Mouse (Mus musculus): Measurements from ENCODE around the gene 1700021F07Rik. TPM values are rescaled to one million over a fixed set of nuclear protein-coding genes. Genes with fewer than 3 reads are reported as not detected.

1700021F07Rik gene
- polyA plus RNA-seq, 1 experiment, result not detected

DNA sequence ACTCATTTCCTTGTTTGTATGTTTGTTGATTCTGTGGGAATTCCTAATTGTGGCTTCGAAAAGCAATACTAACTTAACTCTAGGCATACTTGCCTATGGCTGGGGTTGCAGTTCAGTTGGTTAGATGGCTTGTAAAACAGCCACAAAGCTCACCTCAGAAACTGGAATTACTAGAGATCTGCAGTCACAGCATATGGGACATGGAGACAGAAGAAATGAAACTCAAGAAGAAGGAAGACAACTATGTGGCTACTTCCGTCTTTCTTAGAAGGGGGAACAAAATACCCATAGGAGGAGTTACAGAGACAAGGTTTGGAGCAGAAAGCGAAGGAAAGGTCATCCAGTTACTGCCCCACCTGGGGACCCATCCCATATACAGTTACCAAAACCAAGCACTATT, 6.1 kb downstream of the 1700021F07Rik start:
- DNase-seq, result no peak
- H3K27ac ChIP-seq (ENCODE audit: insufficient read depth, low read length), result no peak overlapping the region
- H3K4me3 ChIP-seq (replicated peaks; ENCODE audit: insufficient read depth, low read depth, low read length), result no peak overlapping the region
- no peak for TF ChIP-seq POLR2A (IDR thresholded peaks at IDR 0.05; ENCODE audit: borderline replicate concordance, insufficient read depth, low read length)
- no peak for TF ChIP-seq CTCF (IDR thresholded peaks at IDR 0.05; ENCODE audit: borderline replicate concordance, insufficient read depth, low read depth, low read length)
- 89% methylated on average over 3 of the region's 3 CpGs for WGBS
- H3K27me3 ChIP-seq (ENCODE audit: control insufficient read depth, insufficient read depth, low read length), result no peaks in the 10 kb centered on the region
- H3K4me1 ChIP-seq (ENCODE audit: control insufficient read depth, insufficient read depth, low read length), result peaks cover 11% of the 10 kb centered on the region

DNA sequence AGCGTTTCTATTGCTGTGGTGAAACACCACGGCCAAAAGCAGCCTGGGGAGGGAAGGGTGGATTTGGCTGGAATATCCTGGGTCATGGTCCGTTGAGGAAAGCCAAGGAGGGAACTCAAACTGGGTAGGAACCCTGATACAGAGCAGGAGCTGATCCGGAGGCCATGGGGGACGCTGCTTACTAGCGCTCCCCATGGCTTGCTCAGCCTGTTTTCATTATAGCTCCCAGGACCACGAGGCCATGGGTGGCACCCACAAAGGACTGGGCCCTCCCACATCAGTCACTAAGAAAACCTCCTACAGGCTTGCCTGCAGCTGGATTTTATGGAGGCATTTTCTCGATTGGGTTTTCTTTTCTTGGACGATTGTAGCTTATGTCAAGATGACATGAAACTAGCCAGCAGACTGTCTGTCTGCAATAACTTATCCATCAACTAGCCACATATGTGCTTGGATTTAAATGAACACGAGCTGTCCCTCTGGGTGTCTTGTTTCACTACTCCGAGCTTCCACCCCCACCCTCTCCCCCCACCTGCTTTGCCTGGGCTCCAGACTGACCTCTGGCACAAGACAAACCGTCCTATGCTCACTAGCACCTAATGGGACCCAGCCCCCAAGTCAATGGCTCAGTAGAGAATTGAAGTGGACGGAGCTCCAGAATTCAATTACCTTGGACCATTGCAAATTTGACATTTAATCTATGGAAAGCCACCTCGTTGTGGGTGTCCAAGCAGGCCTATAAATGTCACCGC, 10.5 kb downstream of the 1700021F07Rik start:
- H3K4me3 ChIP-seq (replicated peaks; ENCODE audit: insufficient read depth, low read depth, low read length), result no peak overlapping the region
- no peak overlapping the region for H3K27ac ChIP-seq (ENCODE audit: insufficient read depth, low read length)
- 83% methylated on average over 15 of the region's 15 CpGs for WGBS
- peaks cover 16% of the 10 kb centered on the region for H3K4me1 ChIP-seq (ENCODE audit: control insufficient read depth, insufficient read depth, low read length)
- H3K27me3 ChIP-seq (ENCODE audit: control insufficient read depth, insufficient read depth, low read length), result no peaks in the 10 kb centered on the region
- no peak for TF ChIP-seq CTCF (IDR thresholded peaks at IDR 0.05; ENCODE audit: borderline replicate concordance, insufficient read depth, low read depth, low read length)
- TF ChIP-seq POLR2A (IDR thresholded peaks at IDR 0.05; ENCODE audit: borderline replicate concordance, insufficient read depth, low read length), result no peak
- DNase-seq, result no peak

DNA sequence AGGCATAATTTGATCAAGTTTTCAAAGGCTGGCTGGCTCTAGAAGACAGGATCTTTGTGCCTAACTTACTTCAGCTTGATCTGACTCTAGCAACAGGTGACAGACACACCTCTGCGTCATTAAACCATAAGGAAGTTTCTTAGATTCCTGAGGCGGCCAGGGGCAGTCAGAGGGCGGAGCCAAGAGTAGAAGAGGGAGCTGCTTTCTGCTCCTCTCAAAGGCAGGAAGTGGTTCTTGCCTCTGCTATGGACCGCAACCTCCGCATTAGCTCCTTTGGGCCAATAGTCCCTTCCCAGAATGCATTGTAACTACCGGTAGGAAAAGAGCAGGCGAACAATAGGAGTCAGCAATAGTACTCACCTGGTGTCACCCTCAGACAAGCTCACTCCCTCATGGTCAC, 12.2 kb downstream of the 1700021F07Rik start:
- Histone ChIP-seq H3K27me3 (ENCODE audit: control insufficient read depth, insufficient read depth, low read length) (no peaks in the 10 kb centered on the region), H3K4me3 (replicated peaks; ENCODE audit: insufficient read depth, low read depth, low read length) (no peak overlapping the region), H3K4me1 (ENCODE audit: control insufficient read depth, insufficient read depth, low read length) (peaks cover 16% of the 10 kb centered on the region), H3K27ac (ENCODE audit: insufficient read depth, low read length) (no peak overlapping the region)
- DNase-seq, result no peak
- 90% methylated on average over 7 of the region's 7 CpGs for WGBS
- no peak for TF ChIP-seq POLR2A (IDR thresholded peaks at IDR 0.05; ENCODE audit: borderline replicate concordance, insufficient read depth, low read length)
- TF ChIP-seq CTCF (IDR thresholded peaks at IDR 0.05; ENCODE audit: borderline replicate concordance, insufficient read depth, low read depth, low read length), result no peak

DNA sequence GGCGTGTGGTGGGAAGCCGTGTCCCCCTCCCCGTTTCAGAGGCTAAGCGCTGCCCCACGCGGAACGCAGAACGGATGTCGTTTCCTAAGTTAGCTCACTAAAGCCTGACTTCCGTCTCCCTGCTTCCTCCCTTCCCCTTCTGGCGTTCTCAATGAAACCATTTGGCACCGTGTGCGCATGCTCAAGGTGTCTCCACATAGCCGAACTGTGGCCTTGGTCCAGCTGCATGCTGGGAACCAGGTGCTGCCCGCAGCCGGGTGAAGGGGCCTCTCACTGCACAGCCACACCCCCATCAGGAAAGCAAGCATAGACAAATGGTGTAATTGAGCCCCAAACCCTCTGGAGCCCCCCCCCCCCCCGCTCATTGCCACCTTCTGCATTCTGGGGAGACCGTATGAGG, 13.0 kb downstream of the 1700021F07Rik start:
- Histone ChIP-seq H3K4me3 (replicated peaks; ENCODE audit: insufficient read depth, low read depth, low read length) (peak overlapping the region; percentile 46), H3K4me1 (ENCODE audit: control insufficient read depth, insufficient read depth, low read length) (peaks cover 16% of the 10 kb centered on the region), H3K27me3 (ENCODE audit: control insufficient read depth, insufficient read depth, low read length) (no peaks in the 10 kb centered on the region), H3K27ac (ENCODE audit: insufficient read depth, low read length) (no peak overlapping the region)
- WGBS, result 18% methylated on average over 18 of the region's 18 CpGs
- TF ChIP-seq POLR2A (IDR thresholded peaks at IDR 0.05; ENCODE audit: borderline replicate concordance, insufficient read depth, low read length) (no peak), CTCF (IDR thresholded peaks at IDR 0.05; ENCODE audit: borderline replicate concordance, insufficient read depth, low read depth, low read length) (no peak)
- peak; percentile 76 to 80 for DNase-seq

- 66% methylated on average over 9 of the region's 9 CpGs for WGBS
- TF ChIP-seq POLR2A (IDR thresholded peaks at IDR 0.05; ENCODE audit: borderline replicate concordance, insufficient read depth, low read length), result no peak
- DNase-seq, result no peak
- Histone ChIP-seq H3K4me3 (replicated peaks; ENCODE audit: insufficient read depth, low read depth, low read length) (no peak overlapping the region), H3K27me3 (ENCODE audit: control insufficient read depth, insufficient read depth, low read length) (no peaks in the 10 kb centered on the region), H3K4me1 (ENCODE audit: control insufficient read depth, insufficient read depth, low read length) (peaks cover 12% of the 10 kb centered on the region), H3K27ac (ENCODE audit: insufficient read depth, low read length) (no peak overlapping the region)
Measured at GRCm38 (mm10) chr2:173535886-173536285, 13.5 kb downstream of the 1700021F07Rik start.

- WGBS, result 35% methylated on average over 15 of the region's 15 CpGs
- H3K4me3 ChIP-seq (replicated peaks; ENCODE audit: insufficient read depth, low read depth, low read length), result no peak overlapping the region
- H3K27ac ChIP-seq (ENCODE audit: insufficient read depth, low read length), result no peak overlapping the region
- TF ChIP-seq CTCF (IDR thresholded peaks at IDR 0.05; ENCODE audit: borderline replicate concordance, insufficient read depth, low read depth, low read length), result no peak
- no peak for TF ChIP-seq POLR2A (IDR thresholded peaks at IDR 0.05; ENCODE audit: borderline replicate concordance, insufficient read depth, low read length)
- H3K27me3 ChIP-seq (ENCODE audit: control insufficient read depth, insufficient read depth, low read length), result no peaks in the 10 kb centered on the region
- peaks cover 13% of the 10 kb centered on the region for H3K4me1 ChIP-seq (ENCODE audit: control insufficient read depth, insufficient read depth, low read length)
- no peak for DNase-seq
Measured at GRCm38 (mm10) chr2:173539781-173540180, 17.4 kb downstream of the 1700021F07Rik start.

- no peak overlapping the region for H3K4me3 ChIP-seq (replicated peaks; ENCODE audit: insufficient read depth, low read depth, low read length)
- DNase-seq, result no peak
- TF ChIP-seq POLR2A (IDR thresholded peaks at IDR 0.05; ENCODE audit: borderline replicate concordance, insufficient read depth, low read length) (no peak), CTCF (IDR thresholded peaks at IDR 0.05; ENCODE audit: borderline replicate concordance, insufficient read depth, low read depth, low read length) (no peak)
- peaks cover 8% of the 10 kb centered on the region for H3K4me1 ChIP-seq (ENCODE audit: control insufficient read depth, insufficient read depth, low read length)
- 77% methylated on average over 4 of the region's 4 CpGs for WGBS
- H3K27ac ChIP-seq (ENCODE audit: insufficient read depth, low read length), result no peak overlapping the region
- no peaks in the 10 kb centered on the region for H3K27me3 ChIP-seq (ENCODE audit: control insufficient read depth, insufficient read depth, low read length)
Measured at GRCm38 (mm10) chr2:173541748-173542147, 19.4 kb downstream of the 1700021F07Rik start.

- peaks cover 8% of the 10 kb centered on the region for H3K4me1 ChIP-seq (ENCODE audit: control insufficient read depth, insufficient read depth, low read length)
- no peak overlapping the region for H3K4me3 ChIP-seq (replicated peaks; ENCODE audit: insufficient read depth, low read depth, low read length)
- no peaks in the 10 kb centered on the region for H3K27me3 ChIP-seq (ENCODE audit: control insufficient read depth, insufficient read depth, low read length)
- DNase-seq, result no peak
- H3K27ac ChIP-seq (ENCODE audit: insufficient read depth, low read length), result no peak overlapping the region
- 13% methylated on average over 4 of the region's 4 CpGs for WGBS
- no peak for TF ChIP-seq CTCF (IDR thresholded peaks at IDR 0.05; ENCODE audit: borderline replicate concordance, insufficient read depth, low read depth, low read length)
- no peak for TF ChIP-seq POLR2A (IDR thresholded peaks at IDR 0.05; ENCODE audit: borderline replicate concordance, insufficient read depth, low read length)
Measured at GRCm38 (mm10) chr2:173542716-173543115, 20.3 kb downstream of the 1700021F07Rik start.
